Mouse (Mus musculus): ENCODE results near the gene Eif3c. TPM values are rescaled to one million over a fixed set of nuclear protein-coding genes. Genes with fewer than 3 reads are reported as not detected.

Gene Eif3c
- total RNA-seq, 1 experiment from 2014 or later, result 241 TPM

DNA sequence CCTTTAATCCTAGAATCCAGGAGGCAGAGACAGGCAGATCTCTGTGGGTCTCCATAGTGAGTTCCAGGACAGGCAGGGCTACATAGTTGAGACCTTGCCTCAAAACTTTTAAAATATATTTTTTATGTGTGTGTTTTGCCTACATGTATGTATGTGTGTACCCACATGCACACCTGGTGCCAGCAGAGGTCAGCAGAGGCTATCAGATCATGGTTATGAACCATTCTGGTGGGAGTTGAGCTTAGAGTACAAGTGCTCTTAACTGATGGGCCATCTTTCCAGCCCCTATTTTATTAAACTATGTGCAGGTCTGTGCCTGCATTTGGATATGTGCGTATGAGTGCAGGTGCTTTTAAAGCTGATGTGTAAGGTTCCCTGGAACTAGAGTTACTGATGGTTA lies 11.4 kb downstream of the Eif3c start:
- no peak for DNase-seq

- no peak for DNase-seq
These were observed 20.6 kb downstream of the Eif3c start for GRCm38 (mm10) chr7:126545631-126546030.

GRCm38 (mm10) chr7:126541661-126542060 lies 24.6 kb downstream of the Eif3c start:
- DNase-seq, result no peak

DNA sequence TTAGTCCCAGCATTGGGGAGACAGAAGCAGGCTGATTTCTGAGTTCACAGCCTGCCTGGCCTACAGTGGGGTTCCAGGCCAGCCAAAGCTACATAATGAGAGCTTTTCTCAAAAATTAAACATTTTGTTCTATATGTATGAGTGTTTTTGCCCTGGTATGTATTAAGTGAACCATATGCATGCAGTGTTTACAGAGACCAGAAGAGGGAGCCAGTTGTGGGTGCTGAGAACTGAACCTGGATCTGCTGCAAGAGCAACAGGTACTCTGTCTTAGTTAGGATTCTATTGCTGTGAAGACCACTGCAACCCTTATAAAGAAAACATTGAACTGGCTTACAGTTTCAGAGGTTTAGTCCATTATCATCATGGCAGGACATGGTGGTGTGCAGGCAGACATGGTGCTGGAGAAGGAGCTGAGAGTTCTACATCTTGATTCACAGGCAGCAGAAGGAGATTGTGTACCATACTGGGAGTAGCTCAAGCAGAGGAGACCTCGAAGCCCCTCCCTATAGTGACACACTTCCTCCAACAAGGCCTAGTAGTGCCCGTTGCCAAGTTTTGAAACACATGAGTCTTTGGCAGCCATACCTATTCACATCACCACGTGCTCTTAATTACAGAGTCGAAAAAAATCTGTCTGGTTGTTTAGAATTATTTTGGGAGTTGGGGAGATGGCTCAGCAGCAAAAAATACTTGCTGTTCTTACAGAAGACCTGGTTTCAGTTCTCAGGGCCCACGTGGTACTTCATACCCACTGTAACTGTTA lies 28.2 kb downstream of the Eif3c start:
- DNase-seq, result peak; percentile 20

- no peak for DNase-seq
These were observed 29.7 kb downstream of the Eif3c start for GRCm38 (mm10) chr7:126536466-126536865.

- DNase-seq, result peak; percentile 56
These were observed 30.4 kb downstream of the Eif3c start for GRCm38 (mm10) chr7:126535766-126536165.

DNA sequence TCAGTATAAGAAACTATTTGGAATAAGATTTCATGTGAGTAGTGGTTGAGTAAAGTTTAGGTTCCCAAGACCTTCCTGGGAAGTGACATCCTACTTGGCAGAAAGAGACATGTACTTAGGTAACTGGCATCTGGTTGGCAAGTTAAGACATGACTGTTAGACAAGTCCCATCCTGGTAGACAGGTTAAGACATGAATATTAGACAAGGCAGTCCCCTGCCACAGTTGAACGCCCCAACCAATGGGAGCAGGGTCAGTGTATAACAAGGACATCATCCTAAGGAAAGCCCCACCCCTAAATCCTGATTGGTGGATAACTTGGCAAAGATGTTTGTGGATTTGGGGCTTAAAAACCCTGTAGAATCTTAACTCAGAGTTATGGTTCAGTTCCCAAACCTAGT lies 32.8 kb downstream of the Eif3c start:
- no peak for DNase-seq

DNA sequence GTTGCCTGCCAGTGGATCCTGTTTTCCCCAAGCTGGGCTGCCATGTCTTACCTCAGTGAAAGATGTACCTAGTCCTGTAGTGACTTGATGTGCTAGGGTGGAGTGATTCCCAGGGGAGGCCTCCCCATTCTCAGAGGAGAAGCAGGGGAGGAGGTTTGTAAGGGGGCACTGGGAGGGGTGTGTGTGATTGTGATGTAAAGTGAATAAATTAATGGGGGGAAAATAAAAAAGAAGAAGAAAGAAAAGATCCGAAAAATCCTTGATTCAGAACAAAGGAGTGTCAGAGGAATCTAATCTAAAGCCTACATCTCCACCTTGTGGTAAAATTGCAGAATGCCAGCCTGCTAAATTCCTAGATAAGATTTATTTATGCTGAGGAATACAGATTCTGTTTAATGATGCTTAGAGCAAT lies 38.0 kb downstream of the Eif3c start:
- DNase-seq, result peak; percentile 37

GRCm38 (mm10) chr7:126523316-126523715 lies 42.9 kb downstream of the Eif3c start:
- DNase-seq, result no peak

- peak; percentile 45 for DNase-seq
These were observed 46.7 kb downstream of the Eif3c start for GRCm38 (mm10) chr7:126519513-126519912.

DNA sequence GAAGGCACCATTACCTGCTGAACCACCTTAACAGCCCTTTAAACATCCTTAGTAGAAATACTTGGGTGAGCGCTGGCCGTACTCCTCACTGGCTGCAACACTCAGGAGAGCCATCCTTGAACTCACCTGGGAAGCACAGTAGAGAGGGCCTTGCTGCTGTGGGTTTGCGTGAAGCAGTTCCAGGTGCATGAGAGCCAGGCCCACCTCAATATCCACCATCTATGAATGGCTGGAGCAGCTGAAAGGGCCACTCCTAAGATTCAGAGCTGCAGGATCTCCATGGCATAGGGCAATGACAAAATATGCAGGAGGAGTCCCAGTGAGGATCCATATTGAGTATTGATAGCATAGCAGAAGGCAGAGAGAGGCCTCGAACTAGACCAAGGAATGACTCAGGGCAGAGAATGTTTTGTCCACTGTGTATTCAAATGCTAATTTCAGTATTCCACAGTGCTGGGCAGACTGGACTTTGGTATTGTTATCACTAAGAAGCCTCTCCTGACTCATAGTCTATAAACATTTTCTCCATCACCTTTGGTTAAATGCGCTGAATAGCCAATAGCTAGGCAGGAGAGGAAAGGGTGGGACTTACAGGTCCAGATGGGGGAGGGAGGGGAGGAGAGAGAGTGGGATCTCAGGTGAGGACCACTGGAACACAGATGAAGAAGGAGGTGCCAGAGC lies 47.8 kb downstream of the Eif3c start:
- no peak for DNase-seq

GRCm38 (mm10) chr7:126511287-126511686 lies 54.9 kb downstream of the Eif3c start:
- peak; percentile 57 for DNase-seq

DNA sequence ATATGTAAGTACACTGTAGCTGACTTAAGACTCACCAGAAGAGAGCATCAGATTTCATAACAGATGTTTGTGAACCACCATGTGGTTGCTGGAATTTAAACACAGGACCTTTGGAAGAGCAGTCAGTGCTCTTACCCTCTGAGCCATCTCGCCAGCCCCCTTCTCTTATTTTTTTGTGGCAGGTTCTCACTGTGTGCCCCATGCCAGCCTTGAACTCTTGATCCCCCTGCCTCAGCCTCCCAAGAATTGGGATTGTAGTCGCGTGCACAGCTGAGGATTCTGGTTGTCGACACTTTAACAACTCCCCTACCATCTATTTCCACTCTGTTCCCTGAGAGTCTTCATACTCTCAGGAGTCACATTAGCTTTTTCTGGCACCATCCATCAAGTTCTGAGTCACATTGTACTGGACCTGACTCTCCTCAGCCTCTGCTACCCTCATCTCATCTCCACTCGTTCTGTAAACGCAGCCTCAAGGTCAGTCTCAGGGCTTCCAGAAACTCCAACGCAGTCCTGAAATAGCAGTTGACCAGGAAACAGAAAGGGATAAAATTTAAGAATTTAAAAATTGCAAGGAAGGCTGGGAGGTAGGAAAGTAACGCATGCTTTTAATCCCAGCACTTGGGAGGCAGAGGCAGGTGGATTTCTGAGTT lies 59.0 kb downstream of the Eif3c start:
- DNase-seq, result peak; percentile 56

GRCm38 (mm10) chr7:126504913-126505312 lies 61.3 kb downstream of the Eif3c start:
- DNase-seq, result no peak

DNA sequence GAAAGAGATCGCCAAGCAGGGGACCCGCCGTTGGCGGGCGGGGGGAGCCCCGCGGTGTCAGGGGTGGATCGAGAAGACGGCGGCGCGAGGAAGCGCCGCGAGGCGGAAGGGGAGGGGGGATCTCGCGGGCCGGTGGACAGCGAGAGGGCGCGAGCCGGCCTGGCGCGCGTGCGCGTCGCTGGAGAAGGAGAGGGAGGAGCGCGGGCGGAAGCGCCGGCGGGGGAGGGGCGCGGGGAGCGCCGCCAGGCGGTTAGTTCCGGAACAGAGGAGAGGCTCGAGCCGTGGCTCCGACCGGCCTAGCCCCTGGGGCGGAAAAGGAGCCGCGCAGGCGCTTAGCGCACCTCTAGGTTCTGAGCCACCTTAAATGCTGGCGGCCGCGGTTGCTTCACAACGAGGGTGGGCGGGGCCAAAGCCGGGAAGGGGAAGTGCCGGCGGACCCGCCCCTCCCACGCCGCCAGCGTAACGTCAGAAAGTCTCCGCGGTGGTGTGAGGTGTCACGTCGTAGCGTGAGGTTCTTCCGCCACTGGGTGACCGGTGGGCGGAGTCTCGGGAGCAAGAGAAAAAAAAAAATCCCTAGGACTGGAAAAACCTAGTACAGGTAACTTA lies 62.8 kb downstream of the Eif3c start, which contains the start of gene Atxn2l:
TSS of gene Atxn2l (minus strand) at position 165 of the 606 bp plus-strand sequence.
- DNase-seq, result peak; percentile 100

DNA sequence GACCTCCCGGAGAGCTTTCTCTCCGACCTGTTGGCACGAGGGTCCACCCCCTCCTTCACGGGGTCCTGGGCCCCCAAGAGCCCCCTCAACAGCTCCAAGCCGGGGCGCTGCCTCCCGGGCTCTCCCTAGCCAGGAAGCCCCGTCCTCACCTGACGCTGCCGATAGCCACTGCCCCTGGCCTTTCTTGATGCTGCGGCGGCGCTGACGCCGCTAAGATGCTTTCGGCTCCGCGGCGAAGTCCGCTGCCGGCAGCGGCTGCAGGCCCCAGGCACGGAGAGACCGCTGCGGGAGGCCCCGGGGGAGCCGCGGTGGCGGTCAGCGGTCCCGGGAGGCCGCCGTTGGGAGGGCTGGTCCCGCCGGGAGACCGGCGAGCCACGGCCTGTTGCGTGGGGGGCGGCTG lies 63.5 kb downstream of the Eif3c start:
- DNase-seq, result no peak

DNA sequence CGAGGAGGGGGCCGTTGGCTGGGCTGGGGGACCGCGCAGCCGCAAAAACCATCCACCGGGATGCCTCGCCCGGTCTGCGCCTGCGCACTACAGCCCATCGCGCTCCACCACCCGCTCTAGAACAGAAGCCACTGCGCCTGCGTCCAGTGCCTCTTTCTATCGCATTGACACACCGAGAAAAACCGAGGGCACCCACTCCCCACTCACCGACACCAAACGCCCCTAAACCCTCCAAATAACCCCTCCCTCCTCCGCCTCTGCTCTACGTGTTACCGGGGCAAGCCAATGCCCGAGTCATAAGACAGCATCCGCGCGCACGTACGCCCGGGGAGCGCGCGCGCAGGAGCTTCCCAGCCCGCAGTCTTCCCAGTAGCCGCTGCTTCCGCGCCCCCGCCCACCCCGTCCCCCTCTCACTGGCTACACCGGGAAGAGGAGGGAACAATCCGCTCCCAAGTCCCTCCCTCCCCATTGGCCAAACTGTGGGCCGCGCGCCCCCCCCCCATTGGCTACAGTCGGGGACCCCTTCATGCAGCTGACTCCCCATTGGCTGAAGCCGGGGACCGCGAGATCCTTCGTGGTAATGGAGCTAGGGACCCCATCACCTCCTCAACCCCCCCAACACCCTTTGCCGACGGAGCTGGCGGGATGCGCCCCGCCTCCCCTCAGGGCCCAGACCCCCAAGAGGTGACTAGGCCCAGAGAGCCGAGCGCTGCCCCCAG lies 64.0 kb downstream of the Eif3c start:
- peak; percentile 97 for DNase-seq

- DNase-seq, result no peak
These were observed 64.6 kb downstream of the Eif3c start for GRCm38 (mm10) chr7:126501684-126502022.

DNA sequence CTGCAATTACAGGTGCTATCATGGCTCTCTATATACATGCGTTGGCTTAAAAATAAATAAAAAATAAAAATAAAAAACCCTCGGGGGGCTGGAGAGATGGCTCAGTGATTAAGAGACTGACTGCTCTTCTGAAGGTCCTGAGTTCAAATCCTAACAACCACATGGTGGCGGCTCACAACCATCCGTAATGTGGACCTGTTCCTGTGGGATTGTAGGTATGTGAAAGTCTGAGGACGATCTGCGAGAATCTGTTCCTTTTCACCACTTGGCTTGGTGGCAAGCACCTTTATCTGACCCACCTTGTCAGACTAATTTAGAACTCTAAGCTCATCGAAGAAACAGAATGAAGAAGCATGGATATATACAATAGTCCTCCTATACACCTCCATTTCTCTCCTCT lies 66.8 kb downstream of the Eif3c start:
- DNase-seq, result no peak

DNA sequence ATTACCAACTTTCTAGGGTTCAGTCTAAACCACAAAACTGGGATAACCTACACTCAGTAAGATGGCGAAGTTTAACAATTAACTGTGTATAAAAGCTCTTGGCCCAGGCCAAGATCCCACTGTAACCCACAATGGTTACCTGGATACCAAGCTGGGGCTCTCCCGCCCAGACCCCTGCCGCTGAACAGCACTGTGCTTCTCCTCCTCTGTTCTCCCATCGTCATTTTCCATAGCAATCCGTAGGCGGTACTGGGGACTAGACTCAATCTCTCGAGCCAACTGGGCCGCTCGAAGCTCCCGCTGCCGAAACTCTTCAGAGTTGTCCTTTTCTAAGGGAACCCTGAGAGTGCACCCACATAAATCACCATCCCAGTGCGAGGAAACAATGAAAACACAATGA lies 68.2 kb downstream of the Eif3c start:
- no peak for DNase-seq

GRCm38 (mm10) chr7:126496475-126496874 lies 69.7 kb downstream of the Eif3c start:
- no peak for DNase-seq
